12 mouse cellular contexts compared by ENCODE assay signal in genomic region chr11:88765635-88766034, GRCm38 (mm10). TPM values are rescaled to one million over a fixed set of nuclear protein-coding genes. Genes with fewer than 3 reads are reported as not detected.
DNase-seq lines count a peak whose midpoint lies in the region; ATAC-seq and TF ChIP-seq lines count a peak whose summit lies in the region.
"Had no signal": no experiment of that assay in that cellular context is flagged by ENCODE, and none has a peak within 500 bp of the region (broad histone marks: within the 10 kb centered on the region; RNA-seq: fewer than 3 reads in every experiment).

No protein-coding gene starts in this region.

- H3K4me2 ChIP-seq in hindbrain, postnatal 0 days (ENCODE audit: low read depth, low read length) = no peak overlapping the region
- no peak overlapping the region for H3K4me2 ChIP-seq in embryonic facial prominence, embryonic 12.5 days (replicated peaks)
- H3K4me2 ChIP-seq in heart, embryonic 13.5 days = peak overlapping the region; percentile 27
- peak overlapping the region; percentile 49 for H3K4me2 ChIP-seq in limb, embryonic 13.5 days (replicated peaks)
- H3K4me2 ChIP-seq: lung, embryonic 15.5 days had no signal

- no peaks in the 10 kb centered on the region for H3K27me3 ChIP-seq in hindbrain, embryonic 10.5 days (ENCODE audit: insufficient read depth, poor library complexity, severe bottlenecking)
- no peaks in the 10 kb centered on the region; the same call in 1 of the 2 replicates for H3K27me3 ChIP-seq in hindbrain, postnatal 0 days (ENCODE audit: insufficient read depth, low read length)
- no peaks in the 10 kb centered on the region for H3K27me3 ChIP-seq in embryonic facial prominence, embryonic 12.5 days
- no peaks in the 10 kb centered on the region for H3K27me3 ChIP-seq in heart, embryonic 13.5 days (replicated peaks)
- no peaks in the 10 kb centered on the region for H3K27me3 ChIP-seq in limb, embryonic 13.5 days
- H3K27me3 ChIP-seq: lung, embryonic 15.5 days had no signal

- no peak overlapping the region for H3K4me3 ChIP-seq in hindbrain, embryonic 10.5 days
- H3K4me3 ChIP-seq in hindbrain, postnatal 0 days (ENCODE audit: low read length) = no peak overlapping the region
- H3K4me3 ChIP-seq in embryonic facial prominence, embryonic 12.5 days = no peak overlapping the region
- no peak overlapping the region for H3K4me3 ChIP-seq in heart, embryonic 13.5 days
- H3K4me3 ChIP-seq in limb, embryonic 13.5 days = no peak overlapping the region
- H3K4me3 ChIP-seq: lung, embryonic 15.5 days had no signal

- WGBS in hindbrain, embryonic 10.5 days = 71% methylated on average over 7 of the region's 7 CpGs
- 47% methylated on average over 7 of the region's 7 CpGs for WGBS in hindbrain, postnatal 0 days
- WGBS in embryonic facial prominence, embryonic 12.5 days = 32% methylated on average over 7 of the region's 7 CpGs
- WGBS in heart, embryonic 13.5 days = 39% methylated on average over 7 of the region's 7 CpGs
- WGBS in limb, embryonic 13.5 days = 19% methylated on average over 7 of the region's 7 CpGs

- H3K9ac ChIP-seq in hindbrain, postnatal 0 days (replicated peaks; ENCODE audit: low read length) = no peak overlapping the region
- H3K9ac ChIP-seq in embryonic facial prominence, embryonic 12.5 days = no peak overlapping the region
- H3K9ac ChIP-seq in heart, embryonic 13.5 days = peak overlapping the region; percentile 44; the same call in 1 of the 2 replicates
- H3K9ac ChIP-seq in limb, embryonic 13.5 days = no peak overlapping the region
- H3K9ac ChIP-seq: lung, embryonic 15.5 days had no signal

- no peaks in the 10 kb centered on the region for H3K9me3 ChIP-seq in hindbrain, embryonic 10.5 days
- no peaks in the 10 kb centered on the region for H3K9me3 ChIP-seq in hindbrain, postnatal 0 days (ENCODE audit: low read length)
- H3K9me3 ChIP-seq in embryonic facial prominence, embryonic 12.5 days = no peaks in the 10 kb centered on the region
- no peaks in the 10 kb centered on the region for H3K9me3 ChIP-seq in heart, embryonic 13.5 days
- H3K9me3 ChIP-seq in limb, embryonic 13.5 days = no peaks in the 10 kb centered on the region
- H3K9me3 ChIP-seq: lung, embryonic 15.5 days had no signal

- H3K4me1 ChIP-seq in hindbrain, embryonic 10.5 days (replicated peaks) = peaks cover 21% of the 10 kb centered on the region
- no peaks in the 10 kb centered on the region for H3K4me1 ChIP-seq in hindbrain, postnatal 0 days (ENCODE audit: insufficient read depth, low read length)
- H3K4me1 ChIP-seq in embryonic facial prominence, embryonic 12.5 days = peaks cover 17% of the 10 kb centered on the region
- peaks cover 18% of the 10 kb centered on the region for H3K4me1 ChIP-seq in heart, embryonic 13.5 days
- H3K4me1 ChIP-seq in limb, embryonic 13.5 days = peaks cover 30% of the 10 kb centered on the region
- H3K4me1 ChIP-seq: lung, embryonic 15.5 days had no signal

- peak overlapping the region; percentile 59 for H3K27ac ChIP-seq in hindbrain, embryonic 10.5 days
- H3K27ac ChIP-seq in hindbrain, postnatal 0 days = no peak overlapping the region; the same call in 1 of the 2 replicates
- peak overlapping the region; percentile 46 for H3K27ac ChIP-seq in embryonic facial prominence, embryonic 12.5 days
- H3K27ac ChIP-seq in heart, embryonic 13.5 days (replicated peaks) = peak overlapping the region; percentile 58
- H3K27ac ChIP-seq in limb, embryonic 13.5 days = peak overlapping the region; percentile 84
- H3K27ac ChIP-seq: lung, embryonic 15.5 days had no signal

- no peak for TF ChIP-seq CTCF in hindbrain, postnatal 0 days (IDR thresholded peaks at IDR 0.05; ENCODE audit: low read depth)

- H3K36me3 ChIP-seq in hindbrain, embryonic 10.5 days = no peaks in the 10 kb centered on the region
- no peaks in the 10 kb centered on the region for H3K36me3 ChIP-seq in hindbrain, postnatal 0 days (ENCODE audit: insufficient read depth, low read length)
- no peaks in the 10 kb centered on the region for H3K36me3 ChIP-seq in embryonic facial prominence, embryonic 12.5 days
- no peaks in the 10 kb centered on the region for H3K36me3 ChIP-seq in heart, embryonic 13.5 days
- no peaks in the 10 kb centered on the region for H3K36me3 ChIP-seq in limb, embryonic 13.5 days
- H3K36me3 ChIP-seq: lung, embryonic 15.5 days had no signal

- no peak for ATAC-seq in hindbrain, postnatal 0 days
- no peak for ATAC-seq in embryonic facial prominence, embryonic 12.5 days (ENCODE audit: insufficient number of reproducible peaks, insufficient read depth, low FRiP score, low TSS enrichment)
- no peak for ATAC-seq in heart, embryonic 13.5 days (ENCODE audit: extremely low read depth, insufficient number of reproducible peaks, low FRiP score, low TSS enrichment)
- ATAC-seq in limb, embryonic 13.5 days (ENCODE audit: low FRiP score, low read depth) = peak; percentile 60; the same call in 1 of the 2 replicates

- DNase-seq in hindbrain, embryonic 10.5 days (ENCODE audit: low spot score) = no peak
- DNase-seq in hindbrain, postnatal 0 days (ENCODE audit: low spot score) = no peak
- DNase-seq in B cell, adult 2 months = no peak
- no peak for DNase-seq in adipocyte (ENCODE audit: low spot score)
- DNase-seq: adrenal gland, postnatal 10 days; cerebellum, postnatal 36 days; kidney, adult 9 months; layer of hippocampus, adult 9-11 months had no signal

RNA-seq across cellular contexts. Expression of gene Msi2, which starts 47.3 kb away (rescaled TPM):
- 27.3 and 29.9 TPM in 2 replicates for polyA plus RNA-seq in hindbrain, embryonic 10.5 days (2016; fragmentation: Nextera tagmentation; extraction: Ambion mirVana)
- 165 and 170 TPM in 2 replicates for total RNA-seq in hindbrain, postnatal 0 days (2014; rRNA removed)
- 33.0 and 36.8 TPM in 2 replicates for polyA plus RNA-seq in hindbrain, postnatal 0 days (2015; fragmentation: Nextera tagmentation; extraction: Ambion mirVana)
- polyA plus RNA-seq in embryonic facial prominence, embryonic 12.5 days (2016; fragmentation: Nextera tagmentation; extraction: Ambion mirVana) = 22.0 and 25.8 TPM in 2 replicates
- 16.2 and 18.8 TPM in 2 replicates for polyA plus RNA-seq in heart, embryonic 13.5 days (2015; fragmentation: Nextera tagmentation; extraction: Ambion mirVana)
- 21.1 and 21.3 TPM in 2 replicates for polyA plus RNA-seq in limb, embryonic 13.5 days (2015; fragmentation: Nextera tagmentation; extraction: Ambion mirVana)

Comparison
In these comparisons a context has a peak if more than half of its experiments do, and no peak if none do; other contexts are left out.
1. H3K4me2 ChIP-seq: peak in heart, embryonic 13.5 days (single experiment) and limb, embryonic 13.5 days (single experiment); none in hindbrain, postnatal 0 days (single experiment) and embryonic facial prominence, embryonic 12.5 days (single experiment).